Mouse (Mus musculus) megakaryocyte, adult 5-6 weeks (primary cell): ENCODE data around the gene Ndufs7. TPM values are rescaled to one million over a fixed set of nuclear protein-coding genes. Genes with fewer than 3 reads are reported as not detected.

Source experiments
- total RNA-seq, 2 experiments: library from RNA; stranded (forward) in 1 of 2; stranded (reverse) in 1 of 2; fragments of 153-499, 151-499 nt in 1 of 2; fragments of 221-1000, 200-1000 nt in 1 of 2; gene quantifications; 2 replicates each; pipeline versions ENCODE4 v1.2.3 to v1.2.4; 2015 to 2017

Ndufs7 gene
- total RNA-seq, 2 experiments from 2014 or later, result 86.1 to 113 TPM

Other genes with a start within 250 kb of the Ndufs7 start
- 135 and 140 TPM in 2 replicates for gene Arhgap45, start 232.5 kb upstream of the Ndufs7 start, total RNA-seq (2015)
- gene Arhgap45, start 232.5 kb upstream of the Ndufs7 start, total RNA-seq (2017), result 235 and 237 TPM in 2 replicates
- gene Polr2e, start 209.3 kb upstream of the Ndufs7 start, total RNA-seq (2015), result 70.2 and 70.7 TPM in 2 replicates
- gene Polr2e, start 209.3 kb upstream of the Ndufs7 start, total RNA-seq (2017), result 58.4 and 69.2 TPM in 2 replicates
- 259 and 303 TPM in 2 replicates for gene Gpx4, start 202.0 kb upstream of the Ndufs7 start, total RNA-seq (2015)
- 375 and 378 TPM in 2 replicates for gene Gpx4, start 202.0 kb upstream of the Ndufs7 start, total RNA-seq (2017)
- 32.4 and 33.0 TPM in 2 replicates for gene Sbno2, start 143.6 kb upstream of the Ndufs7 start, total RNA-seq (2015)
- 41.9 and 46.7 TPM in 2 replicates for gene Sbno2, start 143.6 kb upstream of the Ndufs7 start, total RNA-seq (2017)
- gene Stk11, start 133.3 kb upstream of the Ndufs7 start, total RNA-seq (2015), result 58.0 and 60.7 TPM in 2 replicates
- gene Stk11, start 133.3 kb upstream of the Ndufs7 start, total RNA-seq (2017), result 142 and 146 TPM in 2 replicates
- 161 and 162 TPM in 2 replicates for gene Atp5d, start 110.5 kb upstream of the Ndufs7 start, total RNA-seq (2015)
- 31.0 and 34.7 TPM in 2 replicates for gene Atp5d, start 110.5 kb upstream of the Ndufs7 start, total RNA-seq (2017)
- gene Cbarp, start 108.3 kb upstream of the Ndufs7 start, total RNA-seq (2015), result 1.6 and 2.2 TPM in 2 replicates
- 1.4 TPM in 1 of 2 replicates, not detected in the other for gene Cbarp, start 108.3 kb upstream of the Ndufs7 start, total RNA-seq (2017)
- 29.5 and 29.6 TPM in 2 replicates for gene Midn, start 100.8 kb upstream of the Ndufs7 start, total RNA-seq (2015)
- gene Midn, start 100.8 kb upstream of the Ndufs7 start, total RNA-seq (2017), result 22.4 and 36.1 TPM in 2 replicates
- gene Cirbp, start 83.1 kb upstream of the Ndufs7 start, total RNA-seq (2015), result 11.7 and 13.8 TPM in 2 replicates
- gene Cirbp, start 83.1 kb upstream of the Ndufs7 start, total RNA-seq (2017), result 29.3 and 32.1 TPM in 2 replicates
- 19.3 and 21.0 TPM in 2 replicates for gene 1600002K03Rik, start 76.2 kb upstream of the Ndufs7 start, total RNA-seq (2015)
- 18.8 and 20.9 TPM in 2 replicates for gene 1600002K03Rik, start 76.2 kb upstream of the Ndufs7 start, total RNA-seq (2017)
- gene Efna2, start 69.6 kb upstream of the Ndufs7 start, total RNA-seq (2015), result 0.49 TPM in 1 of 2 replicates, not detected in the other
- 0.12 TPM in 1 of 2 replicates, not detected in the other for gene Efna2, start 69.6 kb upstream of the Ndufs7 start, total RNA-seq (2017)
- gene Mum1, start 22.7 kb upstream of the Ndufs7 start, total RNA-seq (2015), result 34.0 and 46.2 TPM in 2 replicates
- 40.3 and 45.5 TPM in 2 replicates for gene Mum1, start 22.7 kb upstream of the Ndufs7 start, total RNA-seq (2017)
- gene Gamt, start 11.9 kb downstream of the Ndufs7 start, total RNA-seq (2015), result 6.3 and 6.7 TPM in 2 replicates
- 4.4 and 10.2 TPM in 2 replicates for gene Gamt, start 11.9 kb downstream of the Ndufs7 start, total RNA-seq (2017)
- gene Dazap1, start 12.4 kb downstream of the Ndufs7 start, total RNA-seq (2015), result 39.0 and 41.4 TPM in 2 replicates
- gene Dazap1, start 12.4 kb downstream of the Ndufs7 start, total RNA-seq (2017), result 187 and 200 TPM in 2 replicates
- 1,580 and 1,599 TPM in 2 replicates for gene Rps15, start 43.3 kb downstream of the Ndufs7 start, total RNA-seq (2015)
- 1,732 and 1,915 TPM in 2 replicates for gene Rps15, start 43.3 kb downstream of the Ndufs7 start, total RNA-seq (2017)
- not detected in 2 replicates for gene Apc2, start 46.9 kb downstream of the Ndufs7 start, total RNA-seq (2015)
- gene Apc2, start 46.9 kb downstream of the Ndufs7 start, total RNA-seq (2017), result not detected in 2 replicates
- gene 2310011J03Rik, start 71.4 kb downstream of the Ndufs7 start, total RNA-seq (2015), result 25.6 and 27.4 TPM in 2 replicates
- 13.8 and 17.8 TPM in 2 replicates for gene 2310011J03Rik, start 71.4 kb downstream of the Ndufs7 start, total RNA-seq (2017)
- 0.32 and 0.83 TPM in 2 replicates for gene Pcsk4, start 80.4 kb downstream of the Ndufs7 start, total RNA-seq (2015)
- gene Pcsk4, start 80.4 kb downstream of the Ndufs7 start, total RNA-seq (2017), result not detected in 2 replicates
- 0.16 and 0.96 TPM in 2 replicates for gene Reep6, start 80.8 kb downstream of the Ndufs7 start, total RNA-seq (2015)
- 0.37 TPM in 1 of 2 replicates, not detected in the other for gene Reep6, start 80.8 kb downstream of the Ndufs7 start, total RNA-seq (2017)
- gene Adamtsl5, start 99.3 kb downstream of the Ndufs7 start, total RNA-seq (2015), result 0.07 TPM in 1 of 2 replicates, not detected in the other
- gene Adamtsl5, start 99.3 kb downstream of the Ndufs7 start, total RNA-seq (2017), result not detected in 2 replicates
- not detected in 2 replicates for gene Plk5, start 107.3 kb downstream of the Ndufs7 start, total RNA-seq (2015)
- not detected in 2 replicates for gene Plk5, start 107.3 kb downstream of the Ndufs7 start, total RNA-seq (2017)
- gene Mex3d, start 138.5 kb downstream of the Ndufs7 start, total RNA-seq (2015), result 2.4 and 2.6 TPM in 2 replicates
- gene Mex3d, start 138.5 kb downstream of the Ndufs7 start, total RNA-seq (2017), result 2.6 and 5.0 TPM in 2 replicates
- 38.8 and 40.6 TPM in 2 replicates for gene Mbd3, start 150.4 kb downstream of the Ndufs7 start, total RNA-seq (2015)
- 39.8 and 40.0 TPM in 2 replicates for gene Mbd3, start 150.4 kb downstream of the Ndufs7 start, total RNA-seq (2017)
- 107 and 108 TPM in 2 replicates for gene Uqcr11, start 157.7 kb downstream of the Ndufs7 start, total RNA-seq (2015)
- 122 and 129 TPM in 2 replicates for gene Uqcr11, start 157.7 kb downstream of the Ndufs7 start, total RNA-seq (2017)
- gene Tcf3, start 184.5 kb downstream of the Ndufs7 start, total RNA-seq (2015), result 17.2 and 20.3 TPM in 2 replicates
- gene Tcf3, start 184.5 kb downstream of the Ndufs7 start, total RNA-seq (2017), result 22.4 and 24.2 TPM in 2 replicates
- gene Onecut3, start 245.7 kb downstream of the Ndufs7 start, total RNA-seq (2015), result not detected in 2 replicates
- gene Onecut3, start 245.7 kb downstream of the Ndufs7 start, total RNA-seq (2017), result not detected in 2 replicates